Mouse (Mus musculus) heart, embryonic 12.5 days (tissue): ENCODE data around the gene Nfkb2. TPM values are rescaled to one million over a fixed set of nuclear protein-coding genes. Genes with fewer than 3 reads are reported as not detected.
A peak's percentile ranks its signal among the peaks of the same experiment; 100 is the strongest.

Experiments
- ATAC-seq: fragments of 200-750 bp; cut with Nextera tagmentation; 2 replicates; pipeline ENCODE4 v1.8.0; 2017; ENCODE audit warnings: moderate TSS enrichment, moderate library complexity; ENCODE audit not compliant: insufficient number of reproducible peaks, low FRiP score
- H3K27ac ChIP-seq: fragments of 300-500 bp; sonication (generic); 2 replicates; pipeline ENCODE4 v1.5.1; 2016; ENCODE audit warnings: mild to moderate bottlenecking, moderate library complexity; ENCODE audit not compliant: poor library complexity, severe bottlenecking
- H3K27me3 ChIP-seq: fragments of 300-500 bp; sonication (generic); replicated peaks from 2 replicates; pipeline ENCODE4 v1.6.1; 2016; ENCODE audit warnings: mild to moderate bottlenecking, moderate library complexity
- H3K36me3 ChIP-seq: fragments of 300-500 bp; sonication (generic); 2 replicates; pipeline ENCODE4 v1.6.1; 2016; ENCODE audit warnings: mild to moderate bottlenecking, moderate library complexity
- H3K4me1 ChIP-seq: fragments of 300-500 bp; sonication (generic); replicated peaks from 2 replicates; pipeline ENCODE4 v1.6.1; 2016; ENCODE audit warnings: mild to moderate bottlenecking
- H3K4me2 ChIP-seq: fragments of 300-500 bp; sonication (generic); 2 replicates; pipeline ENCODE4 v1.6.1; 2016; ENCODE audit warnings: mild to moderate bottlenecking, moderate library complexity
- H3K4me3 ChIP-seq: fragments of 300-500 bp; sonication (generic); 2 replicates; pipeline ENCODE4 v1.5.1; 2016; ENCODE audit warnings: mild to moderate bottlenecking
- H3K9ac ChIP-seq: fragments of 300-500 bp; sonication (generic); 2 replicates; pipeline ENCODE4 v1.6.1; 2016; ENCODE audit warnings: mild to moderate bottlenecking, moderate library complexity
- H3K9me3 ChIP-seq: fragments of 300-500 bp; sonication (generic); replicated peaks from 2 replicates; pipeline ENCODE4 v1.6.1; 2016; ENCODE audit warnings: mild to moderate bottlenecking, moderate library complexity
- WGBS: fragments of 180-500 bp; shearing (Covaris S2); methylation state at CpG from one replicate; pipeline ENCODE4 v1.1.7; 2016; 5-methylcytosine and 5-hydroxymethylcytosine counted together
- polyA plus RNA-seq: library from polyadenylated mRNA; unstranded; fragments of >200 nt; fragmentation: Nextera tagmentation; extraction: Ambion mirVana; gene quantifications from 2 replicates; pipeline ENCODE4 v1.2.1, GENCODE M21; 2016

The Nfkb2 gene
- polyA plus RNA-seq, 1 experiment from 2014 or later: 7.6 TPM

GRCm38 (mm10) chr19:46326019-46326755, 22.1 kb downstream of the Nfkb2 start:
- Histone ChIP-seq H3K27ac (no peak overlapping the region), H3K4me1 (peaks cover 22% of the 10 kb centered on the region), H3K27me3 (peaks cover 65% of the 10 kb centered on the region), H3K36me3 (peaks cover 9% of the 10 kb centered on the region), H3K4me3 (0 out of 2 replicates have a peak overlapping the region, but pooled peaks have one; percentile 28), H3K9ac (no peak overlapping the region), H3K9me3 (no peaks in the 10 kb centered on the region), H3K4me2 (peak overlapping the region; percentile 99)
- 5% methylated on average over 29 of the region's 29 CpGs for WGBS
- no peak for ATAC-seq

GRCm38 (mm10) chr19:46326756-46327305, 22.7 kb downstream of the Nfkb2 start, which contains the start of gene Psd:
Gene Psd (minus strand): TSS chr19:46327156.
- ATAC-seq: no peak
- peak within 1 kb of the TSS; percentile 70; the same call in 1 of the 2 replicates for H3K27ac ChIP-seq
- peak within 1 kb of the TSS; percentile 99 for H3K4me2 ChIP-seq
- H3K9ac ChIP-seq: peak within 1 kb of the TSS; percentile 84
- under 1% methylated on average over 35 of the region's 35 CpGs for WGBS
- H3K9me3 ChIP-seq: no peaks in the 10 kb centered on the region
- H3K4me3 ChIP-seq: peak within 1 kb of the TSS; percentile 81
- H3K36me3 ChIP-seq: peaks cover 13% of the 10 kb centered on the region
- peaks cover 58% of the 10 kb centered on the region for H3K27me3 ChIP-seq
- H3K4me1 ChIP-seq: peaks cover 22% of the 10 kb centered on the region

GRCm38 (mm10) chr19:46327531-46328064, 23.5 kb downstream of the Nfkb2 start:
- Histone ChIP-seq H3K9me3 (no peaks in the 10 kb centered on the region), H3K4me3 (peak overlapping the region; percentile 81), H3K27me3 (peaks cover 50% of the 10 kb centered on the region), H3K9ac (peak overlapping the region; percentile 84; the same call in 1 of the 2 replicates), H3K36me3 (peaks cover 18% of the 10 kb centered on the region), H3K27ac (no peak overlapping the region), H3K4me2 (peak overlapping the region; percentile 99), H3K4me1 (peaks cover 22% of the 10 kb centered on the region)
- whole genome bisulfite sequencing: 27% methylated on average over 14 of the region's 14 CpGs
- ATAC-seq: no peak

- H3K9me3 ChIP-seq: no peaks in the 10 kb centered on the region
These were observed 24.2 kb downstream of the Nfkb2 start, which contains the start of gene Fbxl15 for GRCm38 (mm10) chr19:46328081-46329030. Gene Fbxl15 (plus strand): TSS chr19:46328184.

GRCm38 (mm10) chr19:46329031-46329641, 25.0 kb downstream of the Nfkb2 start:
- Histone ChIP-seq H3K9ac (peak overlapping the region; percentile 84), H3K9me3 (no peaks in the 10 kb centered on the region), H3K4me1 (peaks cover 22% of the 10 kb centered on the region), H3K27ac (no peak overlapping the region), H3K27me3 (peaks cover 35% of the 10 kb centered on the region), H3K4me3 (peak overlapping the region; percentile 81), H3K4me2 (peak overlapping the region; percentile 99), H3K36me3 (peaks cover 18% of the 10 kb centered on the region)
- WGBS: 1% methylated on average over 54 of the region's 54 CpGs
- peak; percentile 10 for ATAC-seq

More at GRCm38 (mm10) chr19:46328081-46329030, 24.2 kb downstream of the Nfkb2 start, which contains the start of gene Fbxl15:
- peak within 1 kb of the TSS; percentile 81 for H3K4me3 ChIP-seq
- H3K9ac ChIP-seq: peak within 1 kb of the TSS; percentile 84
- peaks cover 22% of the 10 kb centered on the region for H3K4me1 ChIP-seq
- under 1% methylated on average over 81 of the region's 81 CpGs for WGBS
- H3K27ac ChIP-seq: peak within 1 kb of the TSS; percentile 70
- ATAC-seq: peak; percentile 88
- peak within 1 kb of the TSS; percentile 99 for H3K4me2 ChIP-seq
- peaks cover 43% of the 10 kb centered on the region for H3K27me3 ChIP-seq
- H3K36me3 ChIP-seq: peaks cover 18% of the 10 kb centered on the region

GRCm38 (mm10) chr19:46329951-46330350, 25.8 kb downstream of the Nfkb2 start:
- Histone ChIP-seq H3K27ac (no peak overlapping the region), H3K27me3 (peaks cover 27% of the 10 kb centered on the region), H3K4me1 (peaks cover 22% of the 10 kb centered on the region), H3K4me3 (no peak overlapping the region), H3K4me2 (peak overlapping the region; percentile 18; the same call in 1 of the 2 replicates), H3K9me3 (no peaks in the 10 kb centered on the region), H3K36me3 (peaks cover 18% of the 10 kb centered on the region), H3K9ac (no peak overlapping the region)
- ATAC-seq: peak; percentile 19; the same call in 1 of the 2 replicates
- WGBS: 4% methylated on average over 16 of the region's 16 CpGs

GRCm38 (mm10) chr19:46330696-46331095, 26.6 kb downstream of the Nfkb2 start:
- H3K36me3 ChIP-seq: peaks cover 18% of the 10 kb centered on the region
- H3K27me3 ChIP-seq: peaks cover 20% of the 10 kb centered on the region
- ATAC-seq: no peak
- peaks cover 22% of the 10 kb centered on the region for H3K4me1 ChIP-seq
- WGBS: 85% methylated on average over 12 of the region's 12 CpGs
- no peaks in the 10 kb centered on the region for H3K9me3 ChIP-seq
- no peak overlapping the region for H3K27ac ChIP-seq
- no peak overlapping the region for H3K9ac ChIP-seq
- no peak overlapping the region for H3K4me3 ChIP-seq
- no peak overlapping the region for H3K4me2 ChIP-seq

GRCm38 (mm10) chr19:46331326-46331725, 27.2 kb downstream of the Nfkb2 start:
- Histone ChIP-seq H3K4me3 (no peak overlapping the region), H3K27me3 (peaks cover 13% of the 10 kb centered on the region), H3K27ac (no peak overlapping the region), H3K36me3 (peaks cover 18% of the 10 kb centered on the region), H3K4me1 (peaks cover 22% of the 10 kb centered on the region), H3K9ac (no peak overlapping the region), H3K9me3 (no peaks in the 10 kb centered on the region), H3K4me2 (no peak overlapping the region)
- WGBS: 89% methylated on average over 14 of the region's 14 CpGs
- ATAC-seq: no peak

- no peak overlapping the region for H3K4me3 ChIP-seq
- H3K9me3 ChIP-seq: no peaks in the 10 kb centered on the region
- WGBS: 86% methylated on average over 3 of the region's 3 CpGs
- H3K4me1 ChIP-seq: peaks cover 17% of the 10 kb centered on the region
- H3K27me3 ChIP-seq: peaks cover 7% of the 10 kb centered on the region
- no peak overlapping the region for H3K9ac ChIP-seq
- H3K4me2 ChIP-seq: no peak overlapping the region
- H3K36me3 ChIP-seq: peaks cover 18% of the 10 kb centered on the region
- H3K27ac ChIP-seq: no peak overlapping the region
- no peak for ATAC-seq
These were observed 27.8 kb downstream of the Nfkb2 start for GRCm38 (mm10) chr19:46331936-46332335.

GRCm38 (mm10) chr19:46332721-46333339, 28.7 kb downstream of the Nfkb2 start:
- H3K4me3 ChIP-seq: no peak overlapping the region
- H3K9me3 ChIP-seq: no peaks in the 10 kb centered on the region
- peaks cover 18% of the 10 kb centered on the region for H3K36me3 ChIP-seq
- no peak overlapping the region for H3K4me2 ChIP-seq
- no peak overlapping the region for H3K9ac ChIP-seq
- H3K27ac ChIP-seq: no peak overlapping the region
- peaks cover 13% of the 10 kb centered on the region for H3K4me1 ChIP-seq
- H3K27me3 ChIP-seq: no peaks in the 10 kb centered on the region
- 73% methylated on average over 7 of the region's 7 CpGs for WGBS
- no peak for ATAC-seq
